Mouse (Mus musculus) hindbrain, embryonic 12.5 days (tissue): ENCODE measurements at regions not wholly inside any gene's neighbourhood (a gene's known extent, or its start where the extent isn't known, plus 50 kb on each side); places are given as distances from the start of the nearest gene placed in this dataset.

Experiments used
- ATAC-seq: fragments of 200-750 bp; cut with Nextera tagmentation; 2 replicates; pipeline ENCODE4 v1.8.0; 2017; ENCODE audit warnings: moderate TSS enrichment; ENCODE audit not compliant: low FRiP score
- H3K27ac ChIP-seq: fragments of 300-500 bp; sonication (generic); 2 replicates; pipeline ENCODE4 v1.5.1; 2016; ENCODE audit warnings: mild to moderate bottlenecking
- H3K27me3 ChIP-seq: fragments of 300-500 bp; sonication (generic); 2 replicates; pipeline ENCODE4 v1.6.1; 2016; ENCODE audit warnings: mild to moderate bottlenecking
- H3K36me3 ChIP-seq: fragments of 300-500 bp; sonication (generic); 2 replicates; pipeline ENCODE4 v1.6.1; 2016; ENCODE audit warnings: mild to moderate bottlenecking
- H3K4me1 ChIP-seq: fragments of 300-500 bp; sonication (generic); 2 replicates; pipeline ENCODE4 v1.6.1; 2016
- H3K4me2 ChIP-seq: fragments of 300-500 bp; sonication (generic); replicated peaks from 2 replicates; pipeline ENCODE4 v1.6.1; 2016; ENCODE audit warnings: mild to moderate bottlenecking
- H3K4me3 ChIP-seq: fragments of 300-500 bp; sonication (generic); 2 replicates; pipeline ENCODE4 v1.5.1; 2016; ENCODE audit warnings: mild to moderate bottlenecking
- H3K9ac ChIP-seq: fragments of 300-500 bp; sonication (generic); 2 replicates; pipeline ENCODE4 v1.6.1; 2016; ENCODE audit warnings: mild to moderate bottlenecking, moderate library complexity
- H3K9me3 ChIP-seq: fragments of 300-500 bp; sonication (generic); replicated peaks from 2 replicates; pipeline ENCODE4 v1.6.1; 2016; ENCODE audit warnings: mild to moderate bottlenecking
- WGBS: fragments of 180-500 bp; shearing (Covaris S2); methylation state at CpG from one replicate; pipeline ENCODE4 v1.1.7; 2016; 5-methylcytosine and 5-hydroxymethylcytosine counted together

DNA sequence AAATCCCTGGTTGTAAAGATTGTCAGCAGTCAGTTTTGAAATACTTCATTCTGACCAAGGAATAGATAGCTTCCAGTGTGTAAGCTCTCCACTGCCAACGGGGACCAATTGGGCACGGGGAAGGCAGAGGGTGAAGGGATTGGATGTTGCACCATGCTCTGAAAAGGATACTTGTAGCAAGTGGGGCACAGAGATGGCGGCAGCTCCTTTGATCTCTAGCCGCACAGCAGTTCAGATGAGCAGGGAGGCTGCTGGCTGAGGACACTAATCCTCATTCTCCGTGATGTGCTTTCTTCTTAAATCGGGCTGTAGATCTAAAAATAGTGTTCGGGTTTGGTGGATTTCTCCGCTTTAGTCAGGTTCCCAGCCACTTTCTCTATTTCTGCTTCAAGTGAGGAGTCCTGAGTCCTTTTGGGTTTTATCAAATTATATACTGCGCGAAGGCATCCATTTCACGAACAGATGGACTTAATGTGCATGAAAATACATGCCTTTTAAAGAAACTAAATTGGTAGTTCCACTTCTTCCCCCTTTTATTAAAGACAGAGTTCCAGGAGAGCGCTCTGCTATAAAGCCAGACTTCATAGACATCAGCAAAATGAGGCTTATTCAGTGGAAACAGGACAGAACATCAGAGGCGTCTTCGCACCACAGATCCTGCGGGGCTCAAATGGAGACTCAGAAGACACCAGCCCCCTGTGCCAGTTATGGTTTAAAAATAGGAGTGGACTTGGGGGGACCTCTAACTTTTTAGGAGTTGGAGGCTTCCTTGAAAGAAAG lies 225.1 kb upstream of the Klf4 start:
- no peak for ATAC-seq
- H3K4me2 ChIP-seq, result no peak overlapping the region

DNA sequence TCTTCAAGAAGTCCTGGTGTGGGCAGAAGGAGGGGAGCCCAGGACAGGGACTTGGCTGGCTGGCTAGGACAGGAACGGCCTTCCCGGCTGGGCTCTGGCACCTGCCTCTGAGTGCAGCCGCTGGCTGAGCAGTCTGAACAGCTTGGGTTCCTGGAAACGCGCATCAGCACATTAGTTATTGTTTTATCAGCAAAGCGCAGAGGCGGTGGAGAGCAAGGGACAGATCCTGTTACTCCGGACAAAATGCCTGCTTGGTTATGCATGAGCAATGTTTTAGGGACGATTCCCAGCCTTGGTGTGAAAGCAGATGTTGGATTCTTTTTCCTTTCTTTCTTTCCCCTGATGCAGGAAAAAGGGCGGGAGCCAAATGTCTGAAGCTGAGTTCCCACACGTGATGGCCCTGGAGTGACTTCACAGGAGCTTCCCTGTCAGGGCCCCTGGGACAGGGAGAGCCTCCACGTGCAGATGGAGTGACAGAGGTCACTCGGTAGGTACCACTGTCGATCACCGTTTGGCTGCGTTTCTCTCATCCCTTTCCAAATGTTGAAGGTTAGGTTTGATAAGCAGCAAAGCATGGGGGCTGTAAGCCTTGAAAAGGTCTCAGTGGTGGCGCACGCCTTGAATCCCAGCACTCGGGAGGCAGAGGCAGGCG lies 217.8 kb upstream of the Klf4 start:
- no peak for ATAC-seq

More for the DNA sequence above, 225.1 kb upstream of the Klf4 start:
- H3K27me3 ChIP-seq, result no peaks in the 10 kb centered on the region
- no peak overlapping the region for H3K9ac ChIP-seq
- no peaks in the 10 kb centered on the region for H3K4me1 ChIP-seq
- no peak overlapping the region for H3K27ac ChIP-seq
- 54% methylated on average over 15 of the region's 15 CpGs for WGBS
- H3K36me3 ChIP-seq, result no peaks in the 10 kb centered on the region
- no peaks in the 10 kb centered on the region for H3K9me3 ChIP-seq
- H3K4me3 ChIP-seq, result no peak overlapping the region

DNA sequence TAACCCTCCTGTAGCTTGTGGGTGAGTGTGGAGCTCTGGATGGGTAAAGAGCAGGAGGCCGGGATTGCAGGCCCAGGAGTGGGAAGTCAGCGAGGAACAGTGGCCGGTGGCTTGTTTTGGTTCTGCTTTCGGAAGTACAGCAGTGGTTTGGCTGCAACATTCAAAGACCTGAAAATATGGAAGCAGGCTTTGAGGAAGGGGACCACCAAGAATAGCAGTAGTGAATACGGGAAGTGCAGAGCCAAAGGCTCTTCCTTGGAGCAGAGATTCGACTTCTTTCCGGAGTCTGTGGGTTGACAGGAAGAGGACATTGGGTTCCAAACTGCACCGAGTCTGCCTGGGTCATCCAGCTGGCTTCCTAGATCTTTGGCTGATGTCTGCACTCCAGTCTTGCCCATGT lies 209.1 kb upstream of the Klf4 start:
- Histone ChIP-seq H3K36me3 (no peaks in the 10 kb centered on the region), H3K27ac (no peak overlapping the region), H3K4me3 (no peak overlapping the region), H3K4me1 (no peaks in the 10 kb centered on the region), H3K9me3 (no peaks in the 10 kb centered on the region), H3K4me2 (no peak overlapping the region), H3K9ac (no peak overlapping the region), H3K27me3 (no peaks in the 10 kb centered on the region)
- WGBS, result 96% methylated on average over 8 of the region's 8 CpGs
- ATAC-seq, result no peak

More for the DNA sequence above, 217.8 kb upstream of the Klf4 start:
- H3K4me3 ChIP-seq, result no peak overlapping the region
- H3K9ac ChIP-seq, result no peak overlapping the region
- H3K4me2 ChIP-seq, result no peak overlapping the region
- no peaks in the 10 kb centered on the region for H3K27me3 ChIP-seq
- H3K27ac ChIP-seq, result no peak overlapping the region
- H3K36me3 ChIP-seq, result no peaks in the 10 kb centered on the region
- H3K9me3 ChIP-seq, result no peaks in the 10 kb centered on the region
- 0 out of 2 replicates have a peak, but pooled peaks cover 2% of the 10 kb centered on the region for H3K4me1 ChIP-seq
- WGBS, result 64% methylated on average over 20 of the region's 20 CpGs

DNA sequence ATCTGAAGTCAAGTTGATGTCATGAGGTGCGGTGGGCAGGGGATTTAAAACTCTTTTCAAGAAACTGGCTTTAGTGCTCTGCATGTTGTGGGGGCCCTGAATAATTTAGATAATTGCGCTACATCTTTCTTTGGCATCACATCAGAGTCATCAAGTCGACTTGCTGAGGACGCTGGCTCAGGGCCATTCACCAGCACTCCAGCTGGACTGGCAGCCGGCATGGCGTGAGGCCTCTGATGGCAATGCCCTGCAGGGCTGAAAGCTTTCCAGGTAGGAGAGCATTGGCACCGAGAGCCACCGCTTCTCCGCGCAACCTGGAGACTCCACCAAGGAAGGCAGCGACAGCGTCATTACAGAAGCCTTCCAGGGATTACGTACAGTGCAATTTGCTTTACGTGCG lies 207.8 kb upstream of the Klf4 start:
- no peak for ATAC-seq
- Histone ChIP-seq H3K27me3 (no peaks in the 10 kb centered on the region), H3K9ac (no peak overlapping the region), H3K4me2 (no peak overlapping the region), H3K4me3 (no peak overlapping the region), H3K27ac (no peak overlapping the region), H3K36me3 (no peaks in the 10 kb centered on the region), H3K4me1 (no peaks in the 10 kb centered on the region), H3K9me3 (no peaks in the 10 kb centered on the region)
- 90% methylated on average over 15 of the region's 15 CpGs for WGBS

DNA sequence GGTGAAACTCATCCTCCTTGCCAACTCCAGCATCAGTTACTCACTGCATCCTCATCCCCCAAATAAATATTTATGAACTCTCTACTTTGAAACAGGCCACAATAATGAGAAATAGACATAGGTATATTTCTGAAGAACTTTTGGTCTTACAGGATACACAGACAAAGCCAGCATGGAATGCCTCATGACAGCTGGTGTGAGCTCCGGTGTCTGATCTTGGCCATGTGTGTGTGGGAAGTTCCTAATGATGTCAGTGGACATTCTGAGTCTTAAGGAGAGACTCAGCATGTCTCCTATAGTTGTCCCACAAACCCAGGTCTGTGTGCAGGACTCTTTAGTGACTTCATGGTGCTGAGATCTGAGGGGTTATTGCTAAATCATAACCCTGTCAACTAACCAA lies 206.4 kb upstream of the Klf4 start:
- Histone ChIP-seq H3K9ac (no peak overlapping the region), H3K4me1 (no peaks in the 10 kb centered on the region), H3K36me3 (no peaks in the 10 kb centered on the region), H3K27me3 (no peaks in the 10 kb centered on the region), H3K9me3 (no peaks in the 10 kb centered on the region), H3K4me3 (no peak overlapping the region), H3K4me2 (no peak overlapping the region), H3K27ac (no peak overlapping the region)
- WGBS, result 100% methylated on average over 1 of the region's 1 CpGs
- no peak for ATAC-seq

DNA sequence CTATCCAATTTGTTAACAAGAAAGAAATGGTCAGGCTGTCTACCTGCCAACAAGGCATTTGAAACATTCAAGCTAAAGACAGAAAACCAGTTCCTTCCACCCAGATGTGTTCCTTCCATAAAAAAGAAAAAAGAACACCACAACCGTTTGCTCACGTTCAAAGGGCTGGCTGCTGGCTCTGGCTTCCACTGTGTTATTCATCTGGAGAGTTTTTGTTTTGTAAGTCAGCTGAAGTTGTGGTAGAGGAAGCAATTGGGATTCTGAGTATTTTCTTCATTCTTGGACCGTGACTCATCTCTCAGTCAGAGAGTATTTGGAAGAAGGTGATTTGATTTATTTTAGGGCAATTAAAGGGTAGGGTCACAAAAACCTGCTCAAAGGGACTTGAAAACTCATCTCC lies 203.2 kb upstream of the Klf4 start:
- no peak overlapping the region for H3K4me2 ChIP-seq
- H3K27me3 ChIP-seq, result no peaks in the 10 kb centered on the region
- H3K9ac ChIP-seq, result no peak overlapping the region
- no peak overlapping the region for H3K27ac ChIP-seq
- no peak overlapping the region for H3K4me3 ChIP-seq
- H3K36me3 ChIP-seq, result no peaks in the 10 kb centered on the region
- no peak for ATAC-seq
- WGBS, result 71% methylated on average over 3 of the region's 3 CpGs
- H3K4me1 ChIP-seq, result no peaks in the 10 kb centered on the region
- H3K9me3 ChIP-seq, result no peaks in the 10 kb centered on the region

DNA sequence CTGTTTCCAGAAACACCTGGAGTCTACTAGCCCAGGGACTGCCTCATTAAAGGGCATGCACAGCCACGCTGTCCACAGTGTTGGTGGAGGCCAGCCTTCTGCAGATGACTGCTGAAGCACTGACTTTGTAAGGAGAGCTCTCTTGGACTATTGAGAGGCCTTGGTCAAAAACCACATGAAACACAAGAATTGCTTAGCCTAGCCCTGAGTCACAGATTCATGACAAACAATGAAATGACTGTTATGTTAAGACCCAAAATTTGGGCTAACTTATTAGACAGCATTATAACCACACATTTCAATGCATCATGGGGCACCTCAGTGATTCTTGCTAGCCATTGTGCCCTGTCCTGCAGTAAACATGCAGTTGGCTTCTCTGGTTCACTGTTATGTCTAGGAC lies 202.1 kb upstream of the Klf4 start:
- Histone ChIP-seq H3K4me3 (no peak overlapping the region), H3K27ac (no peak overlapping the region), H3K4me2 (no peak overlapping the region), H3K27me3 (no peaks in the 10 kb centered on the region), H3K36me3 (no peaks in the 10 kb centered on the region), H3K9me3 (no peaks in the 10 kb centered on the region), H3K4me1 (no peaks in the 10 kb centered on the region), H3K9ac (no peak overlapping the region)
- no peak for ATAC-seq
- WGBS, result 83% methylated on average over 1 of the region's 1 CpGs

DNA sequence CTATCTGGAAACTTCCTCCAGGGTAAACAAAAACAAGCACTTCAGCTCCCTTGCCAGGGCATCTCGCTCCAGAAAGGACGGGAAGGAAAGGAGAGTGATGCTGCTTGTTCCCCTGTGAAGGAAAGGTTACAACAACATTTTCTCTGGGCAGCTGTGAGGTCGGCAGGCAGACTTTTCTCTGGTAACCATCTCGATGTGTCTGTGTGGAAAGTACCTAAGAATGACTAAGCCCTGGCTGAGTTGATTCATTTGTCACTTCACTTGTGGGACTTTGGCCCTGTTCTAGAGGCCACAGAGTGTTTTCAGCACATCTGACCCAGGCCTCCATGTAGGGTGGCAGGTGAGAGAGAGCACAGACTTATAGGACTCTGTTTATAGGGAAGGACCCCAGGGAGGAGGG lies 201.0 kb upstream of the Klf4 start:
- Histone ChIP-seq H3K9me3 (no peaks in the 10 kb centered on the region), H3K27me3 (no peaks in the 10 kb centered on the region), H3K9ac (no peak overlapping the region), H3K27ac (no peak overlapping the region), H3K4me1 (no peaks in the 10 kb centered on the region), H3K4me3 (no peak overlapping the region), H3K36me3 (no peaks in the 10 kb centered on the region), H3K4me2 (no peak overlapping the region)
- WGBS, result 59% methylated on average over 4 of the region's 4 CpGs
- ATAC-seq, result no peak

DNA sequence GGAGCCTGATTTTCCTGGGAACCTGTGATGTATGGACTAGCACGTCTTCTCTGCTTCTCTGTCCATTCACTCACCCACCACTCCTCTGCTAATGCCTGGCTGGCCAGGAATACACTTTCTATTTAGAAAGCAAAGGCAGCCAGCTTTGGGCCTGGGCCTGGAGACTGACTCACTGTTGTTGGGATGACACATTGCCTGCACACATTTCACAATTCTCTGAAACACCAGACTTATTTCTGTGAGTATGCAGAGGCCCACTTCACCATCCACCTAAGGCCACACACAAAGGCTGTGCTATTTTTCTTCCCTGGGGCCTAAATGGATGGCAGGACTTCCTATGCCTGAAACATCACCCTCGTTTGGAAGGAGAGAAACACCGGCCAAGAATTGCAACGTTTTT lies 199.7 kb upstream of the Klf4 start:
- Histone ChIP-seq H3K4me1 (no peaks in the 10 kb centered on the region), H3K4me2 (no peak overlapping the region), H3K27ac (no peak overlapping the region), H3K9ac (no peak overlapping the region), H3K36me3 (no peaks in the 10 kb centered on the region), H3K9me3 (no peaks in the 10 kb centered on the region), H3K4me3 (no peak overlapping the region), H3K27me3 (no peaks in the 10 kb centered on the region)
- ATAC-seq, result no peak
- WGBS, result 70% methylated on average over 4 of the region's 4 CpGs

DNA sequence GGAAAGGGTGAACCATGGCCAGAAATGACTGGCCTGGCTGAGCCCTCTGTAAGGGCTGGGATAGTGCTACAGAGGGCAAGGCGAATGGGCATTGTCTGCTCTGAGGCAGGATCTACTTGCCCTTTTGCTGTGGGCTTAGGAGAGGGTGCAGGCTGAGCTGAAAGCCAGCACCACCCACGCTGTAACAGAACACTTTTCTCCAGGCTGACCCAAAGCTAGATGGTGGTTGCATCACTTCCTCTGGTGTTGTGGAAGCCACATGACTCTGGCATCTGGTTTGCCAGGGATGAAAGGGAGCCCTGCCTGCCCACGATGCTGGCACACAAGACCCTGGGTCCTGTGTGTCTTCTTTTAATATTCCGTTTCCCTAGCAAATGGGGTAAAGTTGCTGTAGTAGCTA lies 198.0 kb upstream of the Klf4 start:
- WGBS, result 84% methylated on average over 4 of the region's 4 CpGs

DNA sequence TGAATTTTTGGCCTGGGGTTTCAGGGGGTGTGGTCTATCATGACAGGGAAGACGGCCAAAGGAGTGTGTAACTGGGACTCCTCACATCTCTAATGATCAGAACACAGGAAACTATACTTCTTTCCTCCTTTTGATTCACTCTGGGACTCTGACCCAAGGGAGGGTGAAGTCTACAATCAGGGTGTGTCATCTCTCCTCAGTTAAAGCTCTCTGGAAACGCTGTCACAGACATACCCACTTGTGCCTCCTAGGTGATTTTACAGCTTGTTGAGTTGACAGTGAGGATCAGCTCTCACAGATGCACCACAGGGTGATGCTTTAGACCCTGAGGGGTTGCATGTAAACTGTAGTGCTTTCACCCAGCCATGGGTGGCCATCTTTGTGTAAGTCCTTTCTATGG lies 194.9 kb upstream of the Klf4 start:
- no peak overlapping the region for H3K4me2 ChIP-seq
- no peaks in the 10 kb centered on the region for H3K9me3 ChIP-seq
- H3K4me1 ChIP-seq, result peaks cover 2% of the 10 kb centered on the region; the same call in 1 of the 2 replicates
- ATAC-seq, result no peak
- H3K27ac ChIP-seq, result no peak overlapping the region
- H3K9ac ChIP-seq, result no peak overlapping the region
- H3K4me3 ChIP-seq, result no peak overlapping the region
- H3K27me3 ChIP-seq, result no peaks in the 10 kb centered on the region
- 83% methylated on average over 2 of the region's 2 CpGs for WGBS
- no peaks in the 10 kb centered on the region for H3K36me3 ChIP-seq

More for the DNA sequence above, 198.0 kb upstream of the Klf4 start:
- H3K9me3 ChIP-seq, result no peaks in the 10 kb centered on the region
- H3K4me2 ChIP-seq, result no peak overlapping the region
- H3K27me3 ChIP-seq, result no peaks in the 10 kb centered on the region
- H3K9ac ChIP-seq, result no peak overlapping the region
- no peaks in the 10 kb centered on the region for H3K36me3 ChIP-seq
- H3K27ac ChIP-seq, result no peak overlapping the region
- no peaks in the 10 kb centered on the region for H3K4me1 ChIP-seq
- H3K4me3 ChIP-seq, result no peak overlapping the region
- ATAC-seq, result no peak

DNA sequence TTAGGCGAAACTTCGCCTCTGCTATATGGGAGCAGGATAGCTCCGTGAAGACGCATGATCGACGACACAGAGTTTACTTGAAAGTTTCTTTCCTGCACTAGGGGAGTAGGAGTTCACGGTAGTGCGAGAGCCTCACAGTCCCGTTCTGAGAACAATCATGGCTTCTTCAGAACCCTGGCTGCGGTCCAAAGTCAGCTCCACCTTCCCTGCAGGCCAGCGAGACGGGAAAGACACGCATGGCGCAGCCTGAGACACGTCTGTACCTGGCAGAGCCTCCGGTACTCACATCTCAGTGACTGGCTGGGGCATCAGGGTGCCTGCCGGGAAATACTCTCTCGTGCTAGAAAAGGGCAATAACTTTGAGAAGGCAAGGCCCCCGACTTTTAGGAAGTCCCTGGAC lies 193.8 kb upstream of the Klf4 start:
- Histone ChIP-seq H3K27ac (no peak overlapping the region), H3K4me2 (no peak overlapping the region), H3K4me3 (no peak overlapping the region), H3K9ac (no peak overlapping the region), H3K36me3 (no peaks in the 10 kb centered on the region), H3K4me1 (peaks cover 6% of the 10 kb centered on the region; the same call in 1 of the 2 replicates), H3K27me3 (no peaks in the 10 kb centered on the region), H3K9me3 (no peaks in the 10 kb centered on the region)
- ATAC-seq, result no peak
- 81% methylated on average over 19 of the region's 19 CpGs for WGBS

DNA sequence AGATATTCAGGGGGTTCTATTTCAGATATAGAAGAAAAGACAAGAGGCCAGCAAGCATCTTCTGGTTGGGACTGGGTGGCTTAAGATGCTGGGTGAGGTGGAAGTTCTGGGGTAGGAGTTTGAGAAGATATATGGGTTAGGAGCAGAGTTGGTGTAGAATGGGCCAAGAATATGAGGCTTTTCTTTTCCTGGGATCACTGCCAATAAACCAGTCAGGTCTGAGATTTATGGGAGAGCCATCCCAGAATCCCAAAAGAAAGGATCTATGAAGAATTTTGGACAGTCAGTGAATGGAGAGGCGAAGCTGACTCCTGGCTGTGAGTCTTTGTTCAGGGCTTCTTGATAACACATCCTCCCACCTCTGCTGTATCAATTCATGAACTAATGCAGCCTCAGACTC lies 192.0 kb upstream of the Klf4 start:
- Histone ChIP-seq H3K9ac (no peak overlapping the region), H3K4me2 (no peak overlapping the region), H3K27ac (no peak overlapping the region), H3K4me3 (no peak overlapping the region), H3K27me3 (no peaks in the 10 kb centered on the region), H3K4me1 (peaks cover 6% of the 10 kb centered on the region; the same call in 1 of the 2 replicates), H3K9me3 (no peaks in the 10 kb centered on the region), H3K36me3 (no peaks in the 10 kb centered on the region)
- no peak for ATAC-seq
- WGBS, result 79% methylated on average over 1 of the region's 1 CpGs
